Mouse (Mus musculus) adrenal gland, postnatal 25 days (tissue): ENCODE measurements around the gene Psma5. TPM values are rescaled to one million over a fixed set of nuclear protein-coding genes. Genes with fewer than 3 reads are reported as not detected.

Experiments
- DNase-seq: peaks from one replicate; pipeline ENCODE4 v3.0.0; 2021; ENCODE audit warnings: mixed read lengths
- total RNA-seq: library from RNA; stranded (reverse); gene quantifications from 2 replicates; pipeline ENCODE4 v1.2.3, GENCODE M21; 2021

Psma5 gene
- total RNA-seq, 1 experiment from 2014 or later: 95.5 TPM

DNA sequence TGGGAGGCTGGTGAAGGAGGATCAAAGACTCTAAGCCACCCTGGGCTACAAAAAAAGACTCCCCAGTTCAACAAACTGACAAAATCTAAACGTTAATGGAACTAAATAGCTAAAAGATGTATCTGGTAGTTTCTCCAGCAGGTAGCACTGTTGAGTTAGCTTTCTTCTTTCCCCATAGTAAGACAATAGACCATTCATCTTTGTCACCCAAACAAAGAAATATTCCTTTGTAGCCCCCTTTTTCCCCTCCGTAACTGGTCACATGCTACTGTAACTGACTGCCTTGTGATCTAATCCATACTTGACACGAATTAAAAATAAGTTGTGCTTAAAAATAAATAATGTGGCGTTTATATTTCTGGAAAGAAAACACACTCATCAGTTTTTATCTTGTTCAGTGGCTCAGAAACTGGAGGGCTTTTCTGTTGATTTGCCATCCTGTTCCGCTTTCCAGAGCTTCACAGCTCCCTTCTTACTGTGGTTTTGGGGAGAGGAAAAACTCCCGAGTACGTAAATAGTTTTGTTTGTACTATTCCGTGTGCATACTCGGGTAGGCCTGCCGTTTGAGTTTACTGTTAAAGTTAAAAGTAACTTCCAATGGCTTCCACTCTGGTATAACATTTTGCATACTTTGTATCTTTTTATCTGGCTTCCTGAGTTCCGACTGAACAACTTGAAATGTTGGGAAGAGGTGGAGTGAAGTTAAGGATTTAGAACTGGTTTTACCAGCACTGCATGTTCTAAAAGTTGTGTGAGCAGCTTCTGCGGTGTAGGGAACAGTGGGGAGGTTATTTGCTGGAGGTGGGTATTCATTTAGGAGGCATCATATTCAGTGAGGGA is 25.9 kb downstream of the Psma5 start:
- no peak for DNase-seq

- no peak for DNase-seq
These were observed 26.5 kb downstream of the Psma5 start for GRCm38 (mm10) chr3:108283241-108283561.

DNA sequence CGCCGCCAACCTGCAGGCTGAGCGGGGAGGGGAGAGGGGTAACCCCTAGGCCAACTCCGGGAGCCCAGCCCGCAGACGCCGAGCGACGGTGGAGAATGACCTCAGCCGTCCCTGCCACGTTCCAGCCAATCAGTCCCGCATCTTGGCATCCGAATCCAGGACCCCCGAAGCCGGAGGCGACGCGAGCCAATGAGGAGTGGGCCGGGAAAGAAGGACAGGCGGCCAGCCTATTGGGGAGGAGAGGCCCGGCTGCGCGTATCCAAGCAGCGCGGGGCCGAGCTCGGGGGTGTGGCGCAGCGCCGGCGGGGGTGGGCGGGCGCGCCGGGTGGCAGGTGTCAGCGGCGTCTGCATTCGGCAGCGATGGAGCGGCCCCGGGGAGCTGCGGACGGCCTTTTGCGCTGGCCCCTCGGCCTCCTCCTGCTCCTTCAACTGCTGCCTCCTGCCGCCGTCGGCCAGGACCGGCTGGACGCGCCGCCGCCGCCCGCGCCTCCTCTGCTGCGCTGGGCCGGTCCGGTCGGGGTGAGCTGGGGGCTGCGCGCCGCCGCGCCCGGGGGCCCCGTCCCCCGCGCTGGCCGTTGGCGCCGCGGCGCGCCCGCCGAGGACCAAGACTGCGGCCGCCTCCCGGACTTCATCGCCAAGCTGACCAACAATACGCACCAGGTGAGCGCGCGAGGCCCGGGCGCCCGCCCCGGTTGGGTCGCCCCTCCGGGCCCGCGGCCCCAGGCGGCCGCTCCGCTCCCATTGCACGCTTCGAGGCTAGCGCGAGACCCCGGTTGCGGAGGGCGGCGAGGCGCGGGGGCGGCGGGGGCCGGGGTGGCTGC is 27.3 kb downstream of the Psma5 start, which contains the start of gene Sort1:
TSS of gene Sort1 (plus strand) at position 302 of the 821 bp plus-strand sequence.
- DNase-seq: peak; percentile 89

DNA sequence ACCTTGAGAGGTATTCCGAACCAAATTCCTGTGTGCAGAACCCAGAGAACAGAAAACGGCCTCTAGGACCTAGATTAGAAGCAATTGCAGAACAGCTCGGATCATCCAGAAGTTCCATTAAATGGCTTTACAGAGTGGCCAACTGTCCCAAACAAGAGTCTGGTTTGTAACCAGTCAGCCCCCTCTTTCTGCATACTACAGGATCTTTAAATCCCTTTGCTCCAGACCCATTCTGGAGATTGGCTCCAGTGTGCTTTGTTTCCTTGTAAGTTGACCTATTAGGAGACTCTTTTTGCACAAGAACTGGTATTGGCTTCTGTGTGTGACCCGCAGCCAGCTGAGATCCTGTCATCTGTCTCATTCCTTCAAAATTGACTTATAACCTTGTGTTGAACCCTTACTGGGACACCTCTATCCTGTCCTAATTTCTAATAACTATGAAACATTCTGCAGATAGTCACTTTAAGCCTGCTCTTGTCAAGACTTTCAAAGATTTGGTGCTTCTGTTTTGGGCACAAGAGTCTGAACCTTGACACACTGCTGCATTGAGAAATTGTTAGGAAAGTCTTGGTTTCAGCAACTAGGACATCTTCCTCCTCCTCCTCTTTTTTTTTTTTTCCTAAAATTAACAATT is 28.5 kb downstream of the Psma5 start:
- DNase-seq: no peak

DNA sequence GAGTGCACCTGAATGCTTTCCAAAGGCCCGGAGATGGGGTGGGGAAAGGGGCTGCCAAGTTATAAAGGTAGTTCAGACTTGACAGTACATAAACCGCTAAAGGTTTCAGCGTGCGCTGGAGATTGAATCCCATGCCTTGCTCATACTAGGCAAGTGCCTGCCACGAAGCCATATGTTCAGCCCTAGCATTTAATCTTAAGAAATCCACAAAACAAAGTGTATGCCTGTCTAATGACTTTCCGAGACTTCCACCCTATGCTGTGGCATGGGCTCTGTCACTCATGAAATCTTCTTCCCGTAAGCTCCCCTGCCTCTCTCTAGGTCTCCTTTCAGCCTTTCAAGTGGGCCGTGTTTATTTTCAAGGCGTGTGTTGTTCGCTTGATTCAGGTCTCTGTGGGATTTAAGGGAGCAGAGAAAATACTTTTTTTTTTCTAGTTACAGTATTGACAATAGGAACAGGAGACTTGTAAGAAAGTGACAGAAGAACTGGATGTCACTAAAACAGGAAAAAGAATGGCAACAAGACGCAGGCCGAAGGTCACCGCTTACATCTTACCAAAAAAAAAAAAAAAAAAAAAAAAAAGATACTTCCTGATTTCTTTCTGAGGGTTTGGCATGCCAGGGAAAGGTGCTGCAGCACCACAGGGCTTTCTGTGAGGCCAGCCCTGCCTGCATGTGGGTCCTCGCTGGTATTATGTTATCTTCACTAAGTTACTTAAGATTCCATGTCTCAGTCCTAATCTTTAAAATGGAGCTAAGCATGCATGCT is 30.1 kb downstream of the Psma5 start:
- no peak for DNase-seq

GRCm38 (mm10) chr3:108287811-108288805 is 31.4 kb downstream of the Psma5 start:
- no peak for DNase-seq

DNA sequence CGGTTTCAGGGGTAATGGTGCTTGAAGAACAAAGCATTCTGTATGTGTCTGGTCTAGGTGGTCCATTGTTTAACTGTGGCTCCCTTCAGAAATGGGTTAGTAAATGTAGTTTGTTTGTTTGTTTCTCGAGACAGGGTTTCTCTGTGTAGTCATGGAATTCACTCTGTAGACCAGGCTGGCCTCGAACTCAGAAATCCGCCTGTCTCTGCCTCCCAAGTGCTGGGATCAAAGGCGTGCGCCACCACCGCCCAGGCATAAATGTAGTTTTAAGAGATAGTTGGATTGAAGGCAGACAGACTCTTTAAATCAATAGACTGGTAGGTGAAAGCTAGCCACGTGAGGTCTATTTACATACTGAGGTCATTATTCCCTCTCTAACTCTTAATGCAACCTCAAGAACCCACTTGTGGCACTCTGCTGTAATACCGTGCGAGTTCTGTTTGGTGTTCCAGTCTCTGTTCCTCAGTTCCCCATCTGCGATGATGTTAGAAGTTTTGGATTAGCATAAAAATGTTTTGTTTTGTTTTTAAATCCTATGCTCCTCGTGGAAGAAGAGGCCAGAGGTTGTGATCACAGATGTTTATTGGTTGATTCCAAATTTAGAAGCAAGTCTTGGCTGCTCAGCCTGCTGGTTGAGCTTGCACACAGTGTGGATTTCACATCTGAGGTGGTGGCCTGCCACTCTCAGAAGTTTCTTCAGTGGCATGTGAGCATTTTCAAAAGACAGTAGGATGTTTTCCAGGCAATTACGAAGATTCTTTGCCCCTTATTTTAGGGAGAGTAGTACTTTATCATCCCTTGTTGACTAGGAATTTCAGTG is 32.8 kb downstream of the Psma5 start:
- DNase-seq: no peak

DNA sequence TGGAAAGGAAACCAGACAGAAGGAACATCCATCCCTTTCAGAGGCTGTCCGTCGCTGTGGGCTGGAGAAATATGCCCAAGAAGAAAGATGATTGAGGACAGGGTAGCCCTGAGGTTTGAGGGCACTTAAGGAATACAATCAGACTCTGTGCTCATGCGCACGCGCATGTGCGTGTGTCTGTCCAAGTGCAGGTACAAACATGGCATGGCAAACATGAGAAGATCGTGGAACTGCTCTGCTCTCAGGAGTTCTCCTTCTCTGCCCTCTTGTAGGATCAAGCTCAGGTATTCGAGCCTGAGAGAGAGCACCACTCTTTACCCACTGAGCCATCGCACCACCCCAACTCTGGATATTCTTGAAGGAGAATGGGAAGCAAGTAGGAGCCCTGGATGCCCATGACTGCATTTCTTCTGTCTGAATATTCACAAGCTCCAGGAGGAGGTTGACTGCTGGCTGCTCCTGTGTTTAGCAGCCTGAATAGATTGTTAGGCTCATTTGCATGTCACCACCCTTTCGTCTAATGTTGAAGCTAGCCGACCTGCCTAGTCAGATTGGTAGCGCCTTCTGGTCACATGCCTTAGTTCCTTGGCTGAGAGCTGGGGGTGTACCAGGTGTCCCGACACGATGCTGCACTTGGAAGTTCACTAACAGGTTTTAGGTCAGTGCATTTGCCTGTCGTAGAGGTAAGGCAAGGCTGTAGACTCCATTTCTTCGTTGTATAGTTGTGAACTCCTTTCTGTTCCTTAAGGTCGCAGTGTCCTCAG is 34.5 kb downstream of the Psma5 start:
- no peak for DNase-seq

- DNase-seq: no peak
These were observed 37.7 kb downstream of the Psma5 start for GRCm38 (mm10) chr3:108294398-108294797.

- DNase-seq: peak; percentile 41
These were observed 38.9 kb downstream of the Psma5 start for GRCm38 (mm10) chr3:108295379-108296219.

- peak; percentile 75 for DNase-seq
These were observed 39.7 kb downstream of the Psma5 start for GRCm38 (mm10) chr3:108296220-108297049.

DNA sequence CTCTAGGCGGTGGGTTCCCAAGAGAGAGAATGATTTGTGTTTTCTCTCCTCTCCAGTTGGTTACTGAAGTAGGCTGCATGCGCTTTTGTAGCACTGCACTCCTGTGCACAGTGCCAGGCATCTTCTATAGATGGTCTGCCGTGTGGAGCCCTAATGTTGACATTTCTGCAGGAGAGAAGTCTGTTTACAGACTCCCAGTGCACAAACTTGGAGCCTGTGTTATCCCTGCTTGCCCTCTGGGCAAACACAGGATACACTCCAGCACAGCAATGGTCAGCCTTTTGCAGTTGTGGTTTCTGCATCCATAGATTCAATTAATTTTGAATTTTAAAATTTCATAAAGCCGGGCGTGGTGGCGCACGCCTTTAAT is 40.3 kb downstream of the Psma5 start:
- DNase-seq: no peak

- DNase-seq: no peak
These were observed 41.2 kb downstream of the Psma5 start for GRCm38 (mm10) chr3:108297603-108298553.

DNA sequence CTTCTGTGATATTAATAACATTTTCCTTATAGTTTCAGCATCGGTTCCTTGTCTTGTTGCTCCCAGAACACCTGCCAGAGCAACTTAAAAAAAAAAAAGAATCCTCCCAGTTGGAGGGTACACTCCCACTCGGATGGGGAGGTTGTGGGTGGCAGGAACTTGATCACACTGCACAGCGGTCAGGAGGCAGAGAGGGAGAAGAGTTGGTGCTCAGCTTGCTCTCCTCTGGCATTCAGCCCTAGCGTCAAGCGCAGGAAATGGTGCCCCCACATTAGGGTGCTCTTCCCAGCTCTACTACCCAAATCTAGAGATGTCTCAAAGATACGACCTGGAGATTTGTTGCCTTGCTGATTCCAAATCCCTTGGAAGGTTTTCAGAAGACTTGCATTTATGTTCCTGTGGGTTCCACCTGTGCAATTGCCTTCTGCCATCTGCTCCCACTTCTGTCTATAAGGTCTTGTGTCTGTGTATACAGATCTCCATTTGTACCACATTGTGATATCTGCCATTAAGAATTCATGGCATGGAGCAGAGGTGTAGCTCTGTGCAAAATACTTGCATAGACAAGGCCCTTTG is 43.8 kb downstream of the Psma5 start:
- DNase-seq: no peak

GRCm38 (mm10) chr3:108303683-108304082 is 47.0 kb downstream of the Psma5 start:
- no peak for DNase-seq

- DNase-seq: no peak
These were observed 48.0 kb downstream of the Psma5 start for GRCm38 (mm10) chr3:108304747-108305146.
